Mouse (Mus musculus) midbrain, embryonic 10.5 days (tissue): Measurements from ENCODE around the gene Heatr5a. TPM values are rescaled to one million over a fixed set of nuclear protein-coding genes. Genes with fewer than 3 reads are reported as not detected.

Experiments used
- DNase-seq: peaks from one replicate; pipeline ENCODE4 v3.0.0-alpha.2; 2017; ENCODE audit warnings: low spot score
- H3K27ac ChIP-seq: fragments of 300-500 bp; sonication (generic); replicated peaks from 2 replicates; pipeline ENCODE4 v1.5.1; 2016; ENCODE audit warnings: mild to moderate bottlenecking
- H3K27me3 ChIP-seq: fragments of 300-500 bp; sonication (generic); 2 replicates; pipeline ENCODE4 v1.6.1; 2016; ENCODE audit warnings: low read depth, mild to moderate bottlenecking; ENCODE audit not compliant: poor library complexity, severe bottlenecking
- H3K36me3 ChIP-seq: fragments of 300-500 bp; sonication (generic); 2 replicates; pipeline ENCODE4 v1.6.1; 2016; ENCODE audit warnings: mild to moderate bottlenecking, moderate library complexity
- H3K4me1 ChIP-seq: fragments of 300-500 bp; sonication (generic); 2 replicates; pipeline ENCODE4 v1.6.1; 2016
- H3K4me3 ChIP-seq: fragments of 300-500 bp; sonication (generic); 2 replicates; pipeline ENCODE4 v1.5.1; 2016; ENCODE audit warnings: mild to moderate bottlenecking, moderate library complexity
- H3K9me3 ChIP-seq: fragments of 300-500 bp; sonication (generic); replicated peaks from 2 replicates; pipeline ENCODE4 v1.6.1; 2016; ENCODE audit warnings: mild to moderate bottlenecking
- WGBS: fragments of 180-500 bp; shearing (Covaris S2); methylation state at CpG from one replicate; pipeline ENCODE4 v1.1.7; 2016; 5-methylcytosine and 5-hydroxymethylcytosine counted together
- polyA plus RNA-seq: library from polyadenylated mRNA; unstranded; fragments of >200 nt; fragmentation: Nextera tagmentation; extraction: Ambion mirVana; gene quantifications from 2 replicates; pipeline ENCODE4 v1.2.1, GENCODE M21; 2016

Gene Heatr5a
- polyA plus RNA-seq, 1 experiment from 2014 or later: 12.6 TPM

GRCm38 (mm10) chr12:51847953-51848680, 123.0 kb downstream of the Heatr5a start:
- Histone ChIP-seq H3K36me3 (no peaks in the 10 kb centered on the region), H3K27me3 (peaks cover 8% of the 10 kb centered on the region), H3K9me3 (0 out of 2 replicates have a peak, but pooled peaks cover 4% of the 10 kb centered on the region), H3K27ac (no peak overlapping the region), H3K4me1 (peaks cover 15% of the 10 kb centered on the region), H3K4me3 (no peak overlapping the region)
- 89% methylated on average over 9 of the region's 9 CpGs for WGBS
- DNase-seq: no peak

- peaks cover 19% of the 10 kb centered on the region for H3K4me1 ChIP-seq
- peak overlapping the region; percentile 83; the same call in 1 of the 2 replicates for H3K27ac ChIP-seq
- DNase-seq: no peak
- H3K36me3 ChIP-seq: no peaks in the 10 kb centered on the region
- 0 out of 2 replicates have a peak, but pooled peaks cover 4% of the 10 kb centered on the region for H3K9me3 ChIP-seq
- WGBS: 40% methylated on average over 1 of the region's 1 CpGs
- peak overlapping the region; percentile 69 for H3K4me3 ChIP-seq
- peaks cover 9% of the 10 kb centered on the region for H3K27me3 ChIP-seq
Observed at GRCm38 (mm10) chr12:51845261-51845660, 125.9 kb downstream of the Heatr5a start.

GRCm38 (mm10) chr12:51844771-51845256, 126.3 kb downstream of the Heatr5a start:
- WGBS: under 1% methylated on average over 17 of the region's 17 CpGs
- Histone ChIP-seq H3K27me3 (peaks cover 9% of the 10 kb centered on the region), H3K9me3 (0 out of 2 replicates have a peak, but pooled peaks cover 4% of the 10 kb centered on the region), H3K4me3 (peak overlapping the region; percentile 69), H3K4me1 (peaks cover 19% of the 10 kb centered on the region), H3K27ac (peak overlapping the region; percentile 83), H3K36me3 (no peaks in the 10 kb centered on the region)
- DNase-seq: peak; percentile 83

- Histone ChIP-seq H3K27ac (peak overlapping the region; percentile 83), H3K4me1 (peaks cover 19% of the 10 kb centered on the region), H3K27me3 (peaks cover 9% of the 10 kb centered on the region), H3K9me3 (no peaks in the 10 kb centered on the region), H3K36me3 (no peaks in the 10 kb centered on the region), H3K4me3 (peak overlapping the region; percentile 69)
- DNase-seq: no peak
- WGBS: 37% methylated on average over 15 of the region's 15 CpGs
Observed at GRCm38 (mm10) chr12:51843576-51844520, 127.3 kb downstream of the Heatr5a start.

- peaks cover 19% of the 10 kb centered on the region for H3K4me1 ChIP-seq
- 44% methylated on average over 6 of the region's 6 CpGs for whole genome bisulfite sequencing
- H3K27me3 ChIP-seq: peaks cover 9% of the 10 kb centered on the region
- H3K4me3 ChIP-seq: no peak overlapping the region
- H3K9me3 ChIP-seq: no peaks in the 10 kb centered on the region
- H3K27ac ChIP-seq: no peak overlapping the region
- DNase-seq: no peak
- H3K36me3 ChIP-seq: no peaks in the 10 kb centered on the region
Observed at GRCm38 (mm10) chr12:51842081-51842864, 128.8 kb downstream of the Heatr5a start.

GRCm38 (mm10) chr12:51839856-51840255, 131.3 kb downstream of the Heatr5a start:
- H3K4me3 ChIP-seq: no peak overlapping the region
- no peak for DNase-seq
- no peaks in the 10 kb centered on the region for H3K36me3 ChIP-seq
- peaks cover 19% of the 10 kb centered on the region for H3K4me1 ChIP-seq
- H3K9me3 ChIP-seq: no peaks in the 10 kb centered on the region
- H3K27ac ChIP-seq: no peak overlapping the region
- H3K27me3 ChIP-seq: peaks cover 9% of the 10 kb centered on the region
- 84% methylated on average over 1 of the region's 1 CpGs for WGBS

GRCm38 (mm10) chr12:51835219-51835618, 135.9 kb downstream of the Heatr5a start:
- Histone ChIP-seq H3K4me3 (no peak overlapping the region), H3K4me1 (peaks cover 6% of the 10 kb centered on the region), H3K27me3 (peaks cover 10% of the 10 kb centered on the region), H3K9me3 (no peaks in the 10 kb centered on the region), H3K36me3 (no peaks in the 10 kb centered on the region), H3K27ac (no peak overlapping the region)
- 49% methylated on average over 3 of the region's 3 CpGs for WGBS
- no peak for DNase-seq

GRCm38 (mm10) chr12:51831931-51832330, 139.2 kb downstream of the Heatr5a start:
- Histone ChIP-seq H3K27ac (no peak overlapping the region), H3K9me3 (no peaks in the 10 kb centered on the region), H3K36me3 (peaks cover 3% of the 10 kb centered on the region), H3K4me3 (no peak overlapping the region), H3K27me3 (peaks cover 10% of the 10 kb centered on the region), H3K4me1 (peaks cover 25% of the 10 kb centered on the region)
- WGBS: 78% methylated on average over 13 of the region's 13 CpGs
- no peak for DNase-seq

GRCm38 (mm10) chr12:51831296-51831695, 139.8 kb downstream of the Heatr5a start:
- Histone ChIP-seq H3K36me3 (peaks cover 9% of the 10 kb centered on the region), H3K27me3 (peaks cover 10% of the 10 kb centered on the region), H3K9me3 (no peaks in the 10 kb centered on the region), H3K4me3 (no peak overlapping the region), H3K4me1 (peaks cover 25% of the 10 kb centered on the region), H3K27ac (no peak overlapping the region)
- no peak for DNase-seq
- WGBS: 89% methylated on average over 3 of the region's 3 CpGs

- WGBS: 93% methylated on average over 1 of the region's 1 CpGs
- H3K36me3 ChIP-seq: peaks cover 15% of the 10 kb centered on the region
- H3K4me1 ChIP-seq: peaks cover 25% of the 10 kb centered on the region
- no peaks in the 10 kb centered on the region for H3K9me3 ChIP-seq
- peaks cover 10% of the 10 kb centered on the region for H3K27me3 ChIP-seq
- no peak for DNase-seq
- H3K27ac ChIP-seq: no peak overlapping the region
- H3K4me3 ChIP-seq: peak overlapping the region; percentile 72
Observed at GRCm38 (mm10) chr12:51830671-51831070, 140.4 kb downstream of the Heatr5a start.

GRCm38 (mm10) chr12:51830077-51830402, 141.1 kb downstream of the Heatr5a start:
- peaks cover 25% of the 10 kb centered on the region for H3K4me1 ChIP-seq
- peak overlapping the region; percentile 99 for H3K27ac ChIP-seq
- peak overlapping the region; percentile 72 for H3K4me3 ChIP-seq
- H3K36me3 ChIP-seq: peaks cover 21% of the 10 kb centered on the region
- WGBS: 2% methylated on average over 12 of the region's 12 CpGs
- no peak for DNase-seq
- H3K27me3 ChIP-seq: peaks cover 10% of the 10 kb centered on the region
- H3K9me3 ChIP-seq: no peaks in the 10 kb centered on the region
